Mouse (Mus musculus) regulatory T cell (primary cell): ENCODE data around the gene Gdpgp1.

Experiments used
- in situ Hi-C: fragments of 300-600 bp; cut with MboI, MseI; formaldehyde crosslinking; loops from one replicate; pipeline ENCODE4 v1.15.1; 2025; ENCODE audit warnings: high pct_unique_total_duplicates

Gdpgp1 gene

GRCm38 (mm10) chr7:80232489-80233029 is at the start of gene Gdpgp1, which contains the start of gene Cib1:
Gdpgp1 (plus strand) TSS chr7:80232865.
Cib1 (minus strand) TSS chr7:80232813.
- in situ Hi-C loops, result no loop called here

DNA sequence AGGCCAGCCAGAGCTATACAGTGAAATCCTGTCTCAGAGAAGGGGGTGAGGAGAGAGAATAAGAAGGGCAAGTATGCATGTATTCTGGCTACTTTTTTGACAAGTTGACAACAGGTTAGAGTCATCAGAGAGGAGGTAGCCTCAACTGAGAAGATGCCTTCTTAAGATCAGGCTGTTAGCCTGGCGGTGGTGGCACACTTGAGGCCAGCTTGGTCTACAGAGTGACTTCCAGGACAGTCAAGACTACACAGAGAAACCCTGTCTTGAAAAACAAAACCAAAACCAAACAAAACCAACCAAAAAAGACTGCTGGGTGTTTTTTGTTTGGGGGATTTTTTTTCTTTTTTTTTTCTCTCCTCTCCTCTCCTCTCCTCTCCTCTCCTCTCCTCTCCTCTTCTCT is 49.2 kb upstream of the Gdpgp1 start:
- in situ Hi-C loops, result no loop called here

GRCm38 (mm10) chr7:80183969-80184368 is 48.7 kb upstream of the Gdpgp1 start:
- in situ Hi-C loops, result no loop called here

DNA sequence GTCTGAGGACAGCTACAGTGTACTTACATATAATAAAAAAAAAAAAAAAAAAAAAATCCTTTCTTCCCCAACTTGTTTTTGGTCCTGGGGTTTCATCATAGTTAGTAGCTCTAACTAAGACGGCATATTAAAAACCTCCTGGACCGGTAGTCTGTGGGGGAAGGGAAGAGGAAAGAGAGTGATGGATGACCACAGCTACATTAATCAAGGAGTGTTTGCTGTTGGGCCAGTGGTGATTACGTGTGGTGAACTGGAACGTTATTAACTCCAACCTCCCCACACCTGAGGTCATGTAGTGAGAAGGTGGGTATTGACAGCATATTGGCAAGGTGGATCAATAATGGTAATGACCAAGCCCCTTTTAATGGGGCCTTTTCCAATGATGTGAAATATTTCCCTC is 48.1 kb upstream of the Gdpgp1 start:
- in situ Hi-C loops, result no loop called here

GRCm38 (mm10) chr7:80184968-80185367 is 47.7 kb upstream of the Gdpgp1 start:
- in situ Hi-C loops, result no loop called here

- in situ Hi-C loops, result no loop called here
Observed at GRCm38 (mm10) chr7:80186021-80186420, 46.6 kb upstream of the Gdpgp1 start.

DNA sequence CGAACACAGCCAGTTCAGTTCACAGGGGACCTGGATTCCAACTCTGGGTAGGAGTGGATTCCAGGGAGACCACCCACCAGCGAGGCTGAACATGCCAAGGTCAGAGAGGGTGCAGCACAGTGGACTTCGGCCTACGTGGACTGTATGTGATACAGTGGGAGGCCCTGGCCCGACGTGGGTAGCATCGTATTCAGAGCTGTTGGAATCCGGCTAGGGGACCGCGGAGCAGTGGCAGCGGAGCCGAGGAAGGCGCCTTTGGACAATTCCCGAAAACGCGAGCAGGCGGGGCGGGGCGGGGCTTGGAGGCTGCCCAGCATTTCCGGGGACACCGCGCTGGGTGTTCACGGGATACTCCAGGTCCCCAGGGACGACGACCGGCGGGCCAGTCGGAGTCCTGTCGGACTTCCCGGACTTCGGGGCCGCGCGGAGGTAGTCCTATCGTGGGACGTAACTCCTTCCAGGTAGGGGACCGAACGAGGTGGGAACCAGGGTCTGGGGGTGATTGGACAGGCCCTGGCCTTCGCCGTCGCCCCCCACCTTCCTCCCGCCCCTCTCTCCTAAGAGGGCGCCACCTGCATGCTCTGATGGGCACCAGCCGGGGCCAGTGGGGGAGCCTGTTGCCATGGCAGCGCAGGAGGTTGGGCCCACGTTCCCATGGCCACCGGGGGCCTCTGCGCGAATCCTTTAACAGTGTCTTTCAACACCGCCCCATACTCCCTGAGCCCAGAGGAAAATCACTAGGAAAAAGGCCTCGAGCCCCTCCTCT is 46.0 kb upstream of the Gdpgp1 start, which contains the start of gene Sema4b:
Gene Sema4b, plus strand, starts transcription at position 311 of the 766 bp plus-strand sequence.
- in situ Hi-C loops, result no loop called here

- in situ Hi-C loops, result no loop called here
Observed at GRCm38 (mm10) chr7:80187501-80187900, 45.2 kb upstream of the Gdpgp1 start.

- in situ Hi-C loops, result no loop called here
Observed at GRCm38 (mm10) chr7:80188579-80189125, 44.0 kb upstream of the Gdpgp1 start.

- in situ Hi-C loops, result no loop called here
Observed at GRCm38 (mm10) chr7:80189147-80189933, 43.3 kb upstream of the Gdpgp1 start.

- in situ Hi-C loops, result no loop called here
Observed at GRCm38 (mm10) chr7:80191455-80191854, 41.2 kb upstream of the Gdpgp1 start.

DNA sequence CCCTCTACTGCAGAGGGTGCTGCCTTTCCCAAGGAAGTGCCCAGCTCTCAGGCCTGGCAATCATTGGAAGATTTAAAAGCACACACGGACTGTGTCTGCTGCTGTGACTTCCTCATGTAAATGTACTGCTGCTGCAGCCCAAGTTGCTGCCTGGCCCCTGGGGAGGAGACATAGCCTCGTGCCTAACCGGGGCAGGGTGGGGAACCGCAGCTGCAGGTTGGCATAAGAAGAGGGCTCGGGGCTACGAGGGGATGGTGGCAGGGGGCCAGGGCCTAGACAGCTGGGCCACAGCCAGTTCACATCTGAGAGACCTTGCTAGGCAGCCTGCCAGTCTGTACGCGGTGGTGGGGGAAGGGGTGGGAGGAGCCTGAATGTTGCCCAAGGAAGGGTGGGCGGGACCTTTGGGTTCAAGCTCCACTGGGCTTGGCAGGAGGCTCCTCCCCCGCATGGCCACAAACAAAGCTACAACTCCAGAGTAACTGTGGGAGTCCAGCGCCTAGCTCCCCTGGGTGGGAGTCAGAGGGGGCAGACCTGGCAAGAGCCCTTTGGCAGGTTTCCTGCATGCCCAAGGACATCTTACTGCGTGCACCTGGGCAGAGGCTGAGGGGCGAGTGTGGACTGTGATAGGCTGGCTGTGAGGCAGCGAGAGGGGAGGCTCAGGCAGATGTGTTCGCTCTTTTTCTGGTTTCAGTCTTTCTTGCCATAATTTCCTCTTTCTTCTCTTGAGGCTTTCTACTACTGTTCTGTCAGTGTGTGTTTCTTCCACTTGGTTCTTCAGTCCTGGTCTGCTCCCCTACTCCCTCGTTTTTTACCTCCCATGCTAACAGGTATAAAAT is 40.2 kb upstream of the Gdpgp1 start:
- in situ Hi-C loops, result no loop called here

DNA sequence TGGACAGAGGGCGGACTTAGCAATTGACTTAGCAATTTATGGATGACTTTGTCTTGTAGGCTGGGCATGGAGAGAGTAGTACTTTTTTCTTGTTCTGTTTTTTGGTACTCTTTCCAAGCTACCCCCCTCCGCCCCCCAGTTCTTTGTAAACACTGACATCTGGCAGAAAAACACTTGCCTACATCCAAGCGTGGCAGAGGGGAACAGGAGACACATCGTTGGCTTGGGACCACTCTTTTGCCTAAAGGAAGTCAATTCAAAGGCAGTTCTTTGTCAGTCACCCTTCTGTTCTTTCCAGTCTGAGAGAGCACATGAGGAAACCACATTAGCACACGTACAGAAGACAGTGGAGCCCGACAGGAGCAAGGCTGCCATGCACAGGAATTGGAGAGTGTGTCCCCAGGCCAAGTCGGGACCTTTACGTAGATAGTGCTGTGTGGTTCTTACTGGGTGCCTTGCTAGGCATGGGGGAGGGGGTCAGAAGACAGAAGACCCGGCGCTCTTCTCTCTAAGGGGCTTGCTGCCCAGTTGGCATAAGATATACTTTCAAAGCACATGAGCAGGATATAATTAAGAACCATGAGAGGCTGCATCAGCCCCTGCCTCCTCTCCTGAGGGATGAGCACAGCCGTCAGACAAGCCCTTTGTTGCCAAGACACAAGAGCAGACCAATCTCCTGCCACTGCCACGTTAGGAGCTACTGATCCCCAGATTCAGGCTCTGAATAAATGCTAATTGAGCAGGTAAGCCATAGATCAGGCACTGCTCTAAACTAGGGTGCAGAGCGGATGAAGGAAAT is 38.5 kb upstream of the Gdpgp1 start:
- in situ Hi-C loops, result no loop called here

DNA sequence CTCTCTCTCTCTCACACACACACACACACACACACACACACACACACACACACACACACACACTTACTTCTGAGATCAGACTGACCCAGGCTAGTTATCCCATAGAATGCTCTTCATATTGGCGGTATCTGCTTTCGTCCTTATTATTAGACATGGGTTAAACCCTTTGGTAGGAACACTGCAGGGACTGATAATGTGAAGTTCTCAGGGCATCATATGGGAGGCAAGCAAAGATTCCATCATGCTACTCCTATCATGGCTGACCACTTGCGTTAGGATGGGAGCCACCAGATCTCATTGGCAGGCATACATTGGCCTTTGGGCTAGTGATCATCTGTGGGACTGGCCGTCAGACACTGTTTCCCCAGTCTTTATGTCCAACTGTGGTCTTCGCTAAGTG is 37.5 kb upstream of the Gdpgp1 start:
- in situ Hi-C loops, result no loop called here

DNA sequence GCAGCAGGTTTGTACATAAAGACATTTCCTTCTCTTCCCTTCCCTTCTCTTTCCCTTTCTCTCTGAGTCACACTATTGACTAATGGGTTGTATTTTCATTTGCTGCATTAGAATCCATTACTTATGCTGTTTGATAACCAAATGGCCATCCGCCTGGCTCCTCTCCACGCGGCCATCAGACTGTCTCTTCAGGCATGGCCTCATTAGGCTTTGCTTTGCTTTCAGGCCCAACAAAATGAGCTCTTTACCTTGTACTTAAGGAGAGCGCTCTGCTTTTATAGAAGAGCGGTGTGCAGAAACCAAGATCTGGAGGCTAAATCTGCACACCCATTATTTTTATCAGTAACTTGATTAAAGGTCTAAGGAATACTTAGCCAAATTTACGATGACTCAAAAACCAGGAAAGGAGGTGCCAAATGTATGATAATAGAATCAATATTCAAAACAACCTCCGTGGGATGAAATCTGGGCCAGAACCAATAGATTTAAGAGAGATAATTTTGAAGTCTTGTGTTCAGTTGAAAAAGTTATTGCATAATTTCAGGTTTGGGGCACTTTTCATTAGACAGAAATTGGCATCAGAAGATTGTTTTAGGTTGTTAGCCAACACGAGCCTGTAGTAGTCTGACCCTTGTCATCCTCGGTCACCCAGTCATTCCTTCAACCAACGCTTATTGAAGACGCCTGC is 36.9 kb upstream of the Gdpgp1 start:
- in situ Hi-C loops, result no loop called here

DNA sequence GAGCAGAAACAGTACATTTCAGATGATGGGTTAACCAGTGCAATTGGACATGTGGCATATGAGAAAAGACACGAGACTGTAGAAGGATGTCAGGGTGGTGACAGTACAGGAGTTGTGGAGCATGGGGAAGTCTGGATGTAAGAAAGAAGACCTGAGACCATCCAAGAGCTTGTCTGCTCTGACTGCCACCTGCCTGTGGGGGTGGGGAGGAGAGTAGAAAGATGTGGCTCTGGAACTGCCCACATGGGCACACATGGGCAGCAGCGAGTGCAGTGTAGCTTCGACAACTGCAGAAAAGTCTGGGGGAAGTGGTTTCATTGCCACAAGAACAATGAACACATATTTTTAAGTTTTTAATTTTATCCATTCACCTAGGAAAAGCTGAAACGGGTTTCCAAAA is 35.3 kb upstream of the Gdpgp1 start:
- in situ Hi-C loops, result no loop called here

GRCm38 (mm10) chr7:80197941-80198778 is 34.5 kb upstream of the Gdpgp1 start:
- in situ Hi-C loops, result no loop called here

GRCm38 (mm10) chr7:80198863-80199262 is 33.8 kb upstream of the Gdpgp1 start:
- in situ Hi-C loops, result no loop called here

DNA sequence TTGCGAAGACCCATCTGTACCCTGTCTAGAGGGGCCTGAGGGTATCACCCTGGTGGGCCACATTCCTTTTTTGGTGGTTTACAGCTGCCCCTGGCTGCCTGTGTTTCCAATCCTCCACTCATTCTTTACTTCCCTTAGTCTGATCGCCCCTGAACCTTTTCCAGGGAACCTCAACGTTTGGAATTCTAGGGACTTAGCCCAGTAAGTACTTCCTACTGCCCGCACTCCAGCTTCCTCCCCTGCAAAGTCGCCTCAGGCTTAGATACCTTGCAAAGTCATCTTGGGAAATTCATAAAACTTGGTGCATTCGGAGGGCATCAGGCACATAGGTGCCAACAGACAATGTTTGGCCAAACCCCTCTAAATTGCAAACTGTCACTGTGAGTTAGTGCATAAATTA is 33.4 kb upstream of the Gdpgp1 start:
- in situ Hi-C loops, result no loop called here
